Mouse (Mus musculus) lung, postnatal 0 days (tissue): Measurements from ENCODE around the gene Dbf4. TPM values are rescaled to one million over a fixed set of nuclear protein-coding genes. Genes with fewer than 3 reads are reported as not detected.
A peak's percentile ranks its signal among the peaks of the same experiment; 100 is the strongest.

Source experiments
- ATAC-seq: fragments of 200-750 bp; cut with Nextera tagmentation; 2 replicates; pipeline ENCODE4 v1.8.0; 2017; ENCODE audit warnings: moderate library complexity
- DNase-seq: peaks from one replicate; pipeline ENCODE4 v3.0.0-alpha.2; 2016; ENCODE audit warnings: low spot score
- H3K27ac ChIP-seq: fragments of 300-500 bp; sonication (generic); 2 replicates; pipeline ENCODE4 v1.5.1; 2014; ENCODE audit warnings: antibody characterized with exemption, mild to moderate bottlenecking, low read length, mixed read lengths
- H3K27me3 ChIP-seq: fragments of 300-500 bp; sonication (generic); replicated peaks from 2 replicates; pipeline ENCODE4 v1.6.1; 2014; ENCODE audit warnings: low read length, mixed read lengths; ENCODE audit not compliant: insufficient read depth
- H3K36me3 ChIP-seq: fragments of 300-500 bp; sonication (generic); 2 replicates; pipeline ENCODE4 v1.6.1; 2014; ENCODE audit warnings: low read length, mixed read lengths; ENCODE audit not compliant: insufficient read depth
- H3K4me1 ChIP-seq: fragments of 300-500 bp; sonication (generic); 2 replicates; pipeline ENCODE4 v1.6.1; 2014; ENCODE audit warnings: antibody characterized with exemption, low read depth, low read length, mixed read lengths; ENCODE audit not compliant: insufficient read depth
- H3K4me2 ChIP-seq: fragments of 300-500 bp; sonication (generic); replicated peaks from 2 replicates; pipeline ENCODE4 v1.6.1; 2014; ENCODE audit warnings: low read depth, mild to moderate bottlenecking, low read length, moderate library complexity, mixed read lengths
- H3K4me3 ChIP-seq: fragments of 300-500 bp; sonication (generic); 2 replicates; pipeline ENCODE4 v1.5.1; 2014; ENCODE audit warnings: low read depth, low read length
- H3K9ac ChIP-seq: fragments of 300-500 bp; sonication (generic); replicated peaks from 2 replicates; pipeline ENCODE4 v1.6.1; 2014; ENCODE audit warnings: low read depth, mild to moderate bottlenecking
- H3K9me3 ChIP-seq: fragments of 300-500 bp; sonication (generic); 2 replicates; pipeline ENCODE4 v1.6.1; 2016; ENCODE audit warnings: low read length, mixed read lengths
- CTCF ChIP-seq: IDR thresholded peaks from 2 replicates; pipeline ENCODE4 v1.5.1; 2016; ENCODE audit warnings: antibody characterized with exemption, mild to moderate bottlenecking
- EP300 ChIP-seq: IDR thresholded peaks from 2 replicates; pipeline ENCODE4 v1.6.1; 2016; ENCODE audit warnings: antibody characterized with exemption, mild to moderate bottlenecking, control low read depth
- WGBS: fragments of 180-500 bp; shearing (Covaris S2); extraction: QIAGEN DNeasy Blood & Tissue Kit; methylation state at CpG from one replicate; pipeline ENCODE4 v1.1.7; 2014; 5-methylcytosine and 5-hydroxymethylcytosine counted together
- polyA plus RNA-seq: library from polyadenylated mRNA; unstranded; fragments of >200 nt; fragmentation: Nextera tagmentation; extraction: Ambion mirVana; gene quantifications from 2 replicates; pipeline ENCODE4 v1.2.1, GENCODE M21; 2015

The Dbf4 gene
- polyA plus RNA-seq, 1 experiment from 2014 or later, result 10.8 TPM

GRCm38 (mm10) chr5:8408746-8409145 is 13.8 kb downstream of the Dbf4 start:
- Histone ChIP-seq H3K4me1 (no peaks in the 10 kb centered on the region), H3K4me2 (no peak overlapping the region), H3K36me3 (peaks cover 13% of the 10 kb centered on the region; the same call in 1 of the 2 replicates), H3K9me3 (no peaks in the 10 kb centered on the region), H3K27me3 (no peaks in the 10 kb centered on the region), H3K9ac (no peak overlapping the region), H3K4me3 (no peak overlapping the region), H3K27ac (no peak overlapping the region)
- TF ChIP-seq EP300 (no peak), CTCF (peak; percentile 19; the same call in 1 of the 2 replicates)
- ATAC-seq (no peak), DNase-seq (no peak)
- WGBS, result 86% methylated on average over 4 of the region's 4 CpGs

GRCm38 (mm10) chr5:8397587-8398249 is 24.8 kb downstream of the Dbf4 start:
- Histone ChIP-seq H3K9ac (no peak overlapping the region), H3K27ac (no peak overlapping the region), H3K4me2 (no peak overlapping the region), H3K9me3 (no peaks in the 10 kb centered on the region), H3K36me3 (no peaks in the 10 kb centered on the region), H3K4me1 (no peaks in the 10 kb centered on the region), H3K27me3 (no peaks in the 10 kb centered on the region), H3K4me3 (no peak overlapping the region)
- WGBS, result 94% methylated on average over 13 of the region's 13 CpGs
- ATAC-seq (no peak), DNase-seq (no peak)
- TF ChIP-seq EP300 (no peak), CTCF (no peak)

- Histone ChIP-seq H3K4me2 (no peak overlapping the region), H3K4me1 (no peaks in the 10 kb centered on the region), H3K9me3 (no peaks in the 10 kb centered on the region), H3K4me3 (no peak overlapping the region), H3K9ac (no peak overlapping the region), H3K27ac (no peak overlapping the region), H3K27me3 (no peaks in the 10 kb centered on the region), H3K36me3 (no peaks in the 10 kb centered on the region)
- no peak for DNase-seq
- ATAC-seq, result no peak
- no peak for TF ChIP-seq EP300
- TF ChIP-seq CTCF, result no peak
- 60% methylated on average over 1 of the region's 1 CpGs for WGBS
These were observed 28.5 kb downstream of the Dbf4 start for GRCm38 (mm10) chr5:8393891-8394583.

GRCm38 (mm10) chr5:8374297-8374906 is 48.1 kb downstream of the Dbf4 start:
- Histone ChIP-seq H3K4me1 (no peaks in the 10 kb centered on the region), H3K9me3 (no peaks in the 10 kb centered on the region), H3K4me2 (no peak overlapping the region), H3K27me3 (no peaks in the 10 kb centered on the region), H3K9ac (no peak overlapping the region), H3K36me3 (no peaks in the 10 kb centered on the region), H3K27ac (no peak overlapping the region), H3K4me3 (no peak overlapping the region)
- WGBS, result 79% methylated on average over 5 of the region's 5 CpGs
- ATAC-seq (no peak), DNase-seq (no peak)
- TF ChIP-seq EP300 (no peak), CTCF (no peak)

GRCm38 (mm10) chr5:8373415-8373814 is 49.1 kb downstream of the Dbf4 start:
- no peak overlapping the region for H3K27ac ChIP-seq
- H3K27me3 ChIP-seq, result 0 out of 2 replicates have a peak, but pooled peaks cover under 1% of the 10 kb centered on the region
- ATAC-seq (no peak), DNase-seq (no peak)
- H3K4me3 ChIP-seq, result no peak overlapping the region
- H3K9ac ChIP-seq, result no peak overlapping the region
- no peaks in the 10 kb centered on the region for H3K9me3 ChIP-seq
- TF ChIP-seq CTCF (no peak), EP300 (no peak)
- H3K4me1 ChIP-seq, result no peaks in the 10 kb centered on the region
- 85% methylated on average over 4 of the region's 4 CpGs for WGBS
- H3K36me3 ChIP-seq, result no peaks in the 10 kb centered on the region
- H3K4me2 ChIP-seq, result no peak overlapping the region

GRCm38 (mm10) chr5:8368781-8369180 is 53.7 kb downstream of the Dbf4 start:
- Histone ChIP-seq H3K4me3 (no peak overlapping the region), H3K27ac (no peak overlapping the region), H3K9ac (no peak overlapping the region), H3K4me1 (no peaks in the 10 kb centered on the region), H3K9me3 (no peaks in the 10 kb centered on the region), H3K36me3 (no peaks in the 10 kb centered on the region), H3K4me2 (no peak overlapping the region), H3K27me3 (peaks cover 7% of the 10 kb centered on the region; the same call in 1 of the 2 replicates)
- whole genome bisulfite sequencing, result 71% methylated on average over 5 of the region's 5 CpGs
- TF ChIP-seq CTCF, result no peak
- TF ChIP-seq EP300, result no peak
- ATAC-seq (no peak), DNase-seq (no peak)
